Mouse (Mus musculus) left cerebral cortex, postnatal 25 days (tissue): Measurements from ENCODE around the gene Spsb3. TPM values are rescaled to one million over a fixed set of nuclear protein-coding genes. Genes with fewer than 3 reads are reported as not detected.

Source experiments
- DNase-seq, 2 experiments: peaks; one replicate each; pipeline ENCODE4 v3.0.0; 2022; ENCODE audit warnings: low spot score in 2 of 2, mixed read lengths in 1 of 2
- intact Hi-C: fragments of 180-260 bp; cut with DNase I; formaldehyde crosslinking; loops from one replicate; pipeline ENCODE4 v1.15.1; 2025
- total RNA-seq, 2 experiments: library from RNA; stranded (reverse); gene quantifications; 2 replicates each; pipeline ENCODE4 v1.2.3; 2021

The Spsb3 gene
- total RNA-seq, 2 experiments from 2014 or later, result 57.9 to 58.0 TPM

- intact Hi-C loops, result loop anchor here (2.0 kb wide), 1 partner anchor 80 kb away; the partner anchor contains the start of gene Ift140
- DNase-seq, result peak; percentile 96 to 98
Measured at GRCm38 (mm10) chr17:24936259-24937237, 50.1 kb downstream of the Spsb3 start, which contains the start of gene Mapk8ip3. Gene Mapk8ip3, minus strand, starts transcription at chr17:24936977.

DNA sequence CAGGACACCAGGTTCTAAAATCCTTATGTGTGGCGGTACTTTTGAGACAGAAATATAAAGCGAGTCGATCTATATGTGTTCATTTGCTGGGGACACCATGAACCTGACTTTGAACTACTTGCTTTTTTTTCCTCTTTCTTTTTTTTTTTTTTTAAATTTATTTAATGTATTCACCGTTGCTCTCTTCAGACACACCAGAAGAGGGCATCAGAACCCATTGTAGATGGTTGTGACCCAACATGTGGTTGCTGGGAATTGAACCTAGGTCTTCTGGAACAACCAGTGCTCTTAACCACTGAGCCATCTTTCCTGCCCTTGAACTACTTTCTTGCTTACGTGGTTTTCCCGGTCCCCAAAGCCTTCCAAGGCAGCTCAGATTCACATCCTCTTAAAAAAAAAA lies 50.8 kb downstream of the Spsb3 start:
- intact Hi-C loops, result loop anchor here (2.0 kb wide), 1 partner anchor 80 kb away; the partner anchor contains the start of gene Ift140
- DNase-seq, result no peak

Other genes starting within 250 kb of the Spsb3 start
- gene Slc9a3r2, start 236.3 kb upstream of the Spsb3 start, total RNA-seq, result 10 to 100 TPM; 48.0 to 49.9 TPM
- gene Npw, start 228.2 kb upstream of the Spsb3 start, total RNA-seq, result 1 to 10 TPM in 1 of 2 experiments, not detected in 1; 1.2 TPM
- 10 to 100 TPM; 38.5 to 39.3 TPM for gene Zfp598, start 217.0 kb upstream of the Spsb3 start, total RNA-seq
- 100 to 1,000 TPM; 203 to 214 TPM for gene Syngr3, start 196.7 kb upstream of the Spsb3 start, total RNA-seq
- 10 to 100 TPM; 19.9 to 20.2 TPM for gene Gfer, start 190.5 kb upstream of the Spsb3 start, total RNA-seq
- 1 to 10 TPM; 3.1 to 3.7 TPM for gene Noxo1, start 190.4 kb upstream of the Spsb3 start, total RNA-seq
- 10 to 100 TPM; 26.1 to 27.4 TPM for gene Tbl3, start 179.0 kb upstream of the Spsb3 start, total RNA-seq
- not detected for gene Rnf151, start 168.6 kb upstream of the Spsb3 start, total RNA-seq
- 100 to 1,000 TPM; 300 to 313 TPM for gene Rps2, start 168.5 kb upstream of the Spsb3 start, total RNA-seq
- 100 to 1,000 TPM; 196 to 198 TPM for gene Ndufb10, start 162.2 kb upstream of the Spsb3 start, total RNA-seq
- gene Rpl3l, start 158.8 kb upstream of the Spsb3 start, total RNA-seq, result under 1 TPM in 1 of 2 experiments, not detected in 1; 0.34 TPM
- gene Msrb1, start 150.0 kb upstream of the Spsb3 start, total RNA-seq, result 10 to 100 TPM; 31.4 to 35.8 TPM
- under 1 TPM; 0.48 to 0.73 TPM for gene Hs3st6, start 133.7 kb upstream of the Spsb3 start, total RNA-seq
- gene Meiob, start 82.4 kb upstream of the Spsb3 start, total RNA-seq, result not detected
- gene Hagh, start 46.5 kb upstream of the Spsb3 start, total RNA-seq, result 100 to 1,000 TPM; 133 to 141 TPM
- 10 to 100 TPM; 17.6 to 20.9 TPM for gene Fahd1, start 36.3 kb upstream of the Spsb3 start, total RNA-seq
- not detected for gene Igfals, start 20.6 kb upstream of the Spsb3 start, total RNA-seq
- 10 to 100 TPM; 32.7 to 33.6 TPM for gene Nubp2, start 294 bp upstream of the Spsb3 start, total RNA-seq
- gene Eme2, start 8.4 kb downstream of the Spsb3 start, total RNA-seq, result 10 to 100 TPM; 52.9 to 59.1 TPM
- gene Mrps34, start 8.5 kb downstream of the Spsb3 start, total RNA-seq, result 10 to 100 TPM; 64.6 to 69.9 TPM
- gene Nme3, start 9.9 kb downstream of the Spsb3 start, total RNA-seq, result 10 to 100 TPM; 47.4 to 47.5 TPM
- gene Mapk8ip3, start 50.3 kb downstream of the Spsb3 start, total RNA-seq, result 100 to 1,000 TPM; 345 to 372 TPM
- 1 to 10 TPM; 5.5 to 5.6 TPM for gene Jpt2, start 74.0 kb downstream of the Spsb3 start, total RNA-seq
- gene Cramp1l, start 129.1 kb downstream of the Spsb3 start, total RNA-seq, result 10 to 100 TPM; 25.7 to 26.6 TPM
- gene Ift140, start 129.4 kb downstream of the Spsb3 start, total RNA-seq, result 10 to 100 TPM; 21.9 to 23.0 TPM
- 10 to 100 TPM; 10.5 to 11.8 TPM for gene Tmem204, start 196.9 kb downstream of the Spsb3 start, total RNA-seq
- 10 to 100 TPM; 26.3 to 28.7 TPM for gene Telo2, start 229.3 kb downstream of the Spsb3 start, total RNA-seq
- gene Ptx4, start 234.1 kb downstream of the Spsb3 start, total RNA-seq, result under 1 TPM; 0.46 to 0.76 TPM
- 10 to 100 TPM; 51.4 to 52.3 TPM for gene Clcn7, start 246.7 kb downstream of the Spsb3 start, total RNA-seq